Mouse (Mus musculus): Measurements from ENCODE around the gene Tubd1. TPM values are rescaled to one million over a fixed set of nuclear protein-coding genes. Genes with fewer than 3 reads are reported as not detected.
"Not testable (repeated sequence)": the region's sequence is repeated elsewhere in the genome, so short reads cannot be mapped to it uniquely, and the experiment has no call there.

Gene Tubd1
- 9.4 and 9.6 TPM in 2 replicates for polyA plus RNA-seq (2016; fragmentation: Nextera tagmentation; extraction: Ambion mirVana)

- WGBS = 0% methylated on average over 43 of the region's 43 CpGs
- Histone ChIP-seq H3K36me3 (0 out of 2 replicates have a peak, but pooled peaks cover under 1% of the 10 kb centered on the region), H3K27ac (replicated peaks) (peak within 1 kb of the TSS; percentile 76), H3K4me3 (peak within 1 kb of the TSS; percentile 87), H3K9me3 (no peaks in the 10 kb centered on the region), H3K9ac (replicated peaks) (peak within 1 kb of the TSS; percentile 92), H3K27me3 (no peaks in the 10 kb centered on the region), H3K4me2 (replicated peaks) (peak within 1 kb of the TSS; percentile 87), H3K4me1 (peaks cover 14% of the 10 kb centered on the region)
- ATAC-seq (ENCODE audit: low FRiP score, low read depth) = peak; percentile 98
Measured at GRCm38 (mm10) chr11:86544639-86545299, at the start of gene Tubd1, which contains the start of gene Rps6kb1. TSS of gene Tubd1 (plus strand) at chr11:86544991. TSS of gene Rps6kb1 (minus strand) at chr11:86544805.

GRCm38 (mm10) chr11:86497356-86497755 is 47.4 kb upstream of the Tubd1 start:
- Histone ChIP-seq H3K9ac (replicated peaks) (no peak overlapping the region), H3K36me3 (peaks cover 20% of the 10 kb centered on the region)
- 100% methylated on average over 1 of the region's 1 CpGs for WGBS

GRCm38 (mm10) chr11:86497908-86498307 is 46.9 kb upstream of the Tubd1 start:
- Histone ChIP-seq H3K9me3 (no peaks in the 10 kb centered on the region), H3K4me2 (replicated peaks) (no peak overlapping the region), H3K27me3 (no peaks in the 10 kb centered on the region), H3K4me3 (no peak overlapping the region), H3K9ac (replicated peaks) (no peak overlapping the region), H3K4me1 (no peaks in the 10 kb centered on the region), H3K36me3 (peaks cover 25% of the 10 kb centered on the region), H3K27ac (replicated peaks) (no peak overlapping the region)
- 84% methylated on average over 3 of the region's 3 CpGs for WGBS
- no peak for ATAC-seq (ENCODE audit: low FRiP score, low read depth)

More at GRCm38 (mm10) chr11:86497356-86497755, 47.4 kb upstream of the Tubd1 start:
- Histone ChIP-seq H3K4me2 (replicated peaks) (no peak overlapping the region), H3K4me1 (no peaks in the 10 kb centered on the region), H3K4me3 (no peak overlapping the region), H3K27ac (replicated peaks) (no peak overlapping the region), H3K9me3 (no peaks in the 10 kb centered on the region), H3K27me3 (no peaks in the 10 kb centered on the region)
- no peak for ATAC-seq (ENCODE audit: low FRiP score, low read depth)

- peaks cover 42% of the 10 kb centered on the region for H3K36me3 ChIP-seq
Measured at GRCm38 (mm10) chr11:86500795-86501194, 44.0 kb upstream of the Tubd1 start.

GRCm38 (mm10) chr11:86503121-86503520 is 41.7 kb upstream of the Tubd1 start:
- no peaks in the 10 kb centered on the region for H3K4me1 ChIP-seq
- H3K4me2 ChIP-seq (replicated peaks) = no peak overlapping the region
- WGBS = 92% methylated on average over 2 of the region's 2 CpGs
- no peak overlapping the region for H3K27ac ChIP-seq (replicated peaks)
- ATAC-seq (ENCODE audit: low FRiP score, low read depth) = no peak
- H3K36me3 ChIP-seq = peaks cover 53% of the 10 kb centered on the region
- H3K27me3 ChIP-seq = no peaks in the 10 kb centered on the region
- H3K9me3 ChIP-seq = no peaks in the 10 kb centered on the region
- H3K9ac ChIP-seq (replicated peaks) = no peak overlapping the region
- no peak overlapping the region for H3K4me3 ChIP-seq

More at GRCm38 (mm10) chr11:86500795-86501194, 44.0 kb upstream of the Tubd1 start:
- no peak overlapping the region for H3K9ac ChIP-seq (replicated peaks)
- H3K9me3 ChIP-seq = no peaks in the 10 kb centered on the region
- H3K4me2 ChIP-seq (replicated peaks) = no peak overlapping the region
- 74% methylated on average over 1 of the region's 1 CpGs for WGBS
- no peaks in the 10 kb centered on the region for H3K4me1 ChIP-seq
- no peaks in the 10 kb centered on the region for H3K27me3 ChIP-seq
- H3K4me3 ChIP-seq = no peak overlapping the region
- ATAC-seq (ENCODE audit: low FRiP score, low read depth) = no peak
- no peak overlapping the region for H3K27ac ChIP-seq (replicated peaks)

- no peak for ATAC-seq (ENCODE audit: low FRiP score, low read depth)
- Histone ChIP-seq H3K9ac (replicated peaks) (no peak overlapping the region), H3K4me3 (no peak overlapping the region), H3K9me3 (no peaks in the 10 kb centered on the region), H3K4me1 (no peaks in the 10 kb centered on the region), H3K27ac (replicated peaks) (no peak overlapping the region), H3K27me3 (no peaks in the 10 kb centered on the region), H3K36me3 (peaks cover 83% of the 10 kb centered on the region), H3K4me2 (replicated peaks) (no peak overlapping the region)
- 95% methylated on average over 2 of the region's 2 CpGs for WGBS
Measured at GRCm38 (mm10) chr11:86507334-86507733, 37.5 kb upstream of the Tubd1 start.

GRCm38 (mm10) chr11:86507991-86508390 is 36.8 kb upstream of the Tubd1 start:
- no peaks in the 10 kb centered on the region for H3K4me1 ChIP-seq
- no peak overlapping the region for H3K4me3 ChIP-seq
- no peak overlapping the region for H3K4me2 ChIP-seq (replicated peaks)
- H3K9me3 ChIP-seq = no peaks in the 10 kb centered on the region
- H3K9ac ChIP-seq (replicated peaks) = no peak overlapping the region
- 100% methylated on average over 2 of the region's 2 CpGs for WGBS
- peaks cover 81% of the 10 kb centered on the region for H3K36me3 ChIP-seq
- ATAC-seq (ENCODE audit: low FRiP score, low read depth) = no peak
- no peaks in the 10 kb centered on the region for H3K27me3 ChIP-seq
- H3K27ac ChIP-seq (replicated peaks) = no peak overlapping the region

GRCm38 (mm10) chr11:86516620-86517019 is 28.2 kb upstream of the Tubd1 start:
- Histone ChIP-seq H3K4me1 (no peaks in the 10 kb centered on the region), H3K27me3 (no peaks in the 10 kb centered on the region), H3K4me2 (replicated peaks) (no peak overlapping the region), H3K9ac (replicated peaks) (no peak overlapping the region), H3K36me3 (peaks cover 80% of the 10 kb centered on the region), H3K27ac (replicated peaks) (no peak overlapping the region), H3K4me3 (no peak overlapping the region), H3K9me3 (no peaks in the 10 kb centered on the region)
- 93% methylated on average over 3 of the region's 3 CpGs for WGBS
- no peak for ATAC-seq (ENCODE audit: low FRiP score, low read depth)

- H3K4me3 ChIP-seq = no peak overlapping the region
- no peaks in the 10 kb centered on the region for H3K9me3 ChIP-seq
- no peak overlapping the region for H3K9ac ChIP-seq (replicated peaks)
- ATAC-seq (ENCODE audit: low FRiP score, low read depth) = no peak
- no peak overlapping the region for H3K27ac ChIP-seq (replicated peaks)
- H3K36me3 ChIP-seq = peaks cover 79% of the 10 kb centered on the region
- H3K4me1 ChIP-seq = no peaks in the 10 kb centered on the region
- H3K4me2 ChIP-seq (replicated peaks) = no peak overlapping the region
- 88% methylated on average over 3 of the region's 3 CpGs for WGBS
- H3K27me3 ChIP-seq = no peaks in the 10 kb centered on the region
Measured at GRCm38 (mm10) chr11:86517229-86517628, 27.6 kb upstream of the Tubd1 start.

- no peak for ATAC-seq (ENCODE audit: low FRiP score, low read depth)
- WGBS = 97% methylated on average over 7 of the region's 7 CpGs
- Histone ChIP-seq H3K4me3 (no peak overlapping the region), H3K9me3 (no peaks in the 10 kb centered on the region), H3K4me2 (replicated peaks) (no peak overlapping the region), H3K36me3 (peaks cover 77% of the 10 kb centered on the region), H3K27me3 (no peaks in the 10 kb centered on the region), H3K4me1 (no peaks in the 10 kb centered on the region), H3K27ac (replicated peaks) (no peak overlapping the region), H3K9ac (replicated peaks) (no peak overlapping the region)
Measured at GRCm38 (mm10) chr11:86519751-86520150, 25.0 kb upstream of the Tubd1 start.

GRCm38 (mm10) chr11:86527528-86527927 is 17.3 kb upstream of the Tubd1 start:
- no peak for ATAC-seq (ENCODE audit: low FRiP score, low read depth)
- Histone ChIP-seq H3K4me3 (no peak overlapping the region), H3K27me3 (no peaks in the 10 kb centered on the region), H3K9me3 (no peaks in the 10 kb centered on the region), H3K4me1 (no peaks in the 10 kb centered on the region), H3K4me2 (replicated peaks) (no peak overlapping the region), H3K36me3 (peaks cover 48% of the 10 kb centered on the region), H3K27ac (replicated peaks) (no peak overlapping the region), H3K9ac (replicated peaks) (no peak overlapping the region)
- 96% methylated on average over 4 of the region's 4 CpGs for whole genome bisulfite sequencing

GRCm38 (mm10) chr11:86532834-86533233 is 12.0 kb upstream of the Tubd1 start:
- Histone ChIP-seq H3K27ac (replicated peaks) (no peak overlapping the region), H3K4me3 (no peak overlapping the region), H3K9ac (replicated peaks) (no peak overlapping the region), H3K36me3 (peaks cover 26% of the 10 kb centered on the region), H3K9me3 (no peaks in the 10 kb centered on the region), H3K4me2 (replicated peaks) (no peak overlapping the region), H3K27me3 (no peaks in the 10 kb centered on the region), H3K4me1 (no peaks in the 10 kb centered on the region)
- 72% methylated on average over 1 of the region's 1 CpGs for WGBS
- no peak for ATAC-seq (ENCODE audit: low FRiP score, low read depth)

GRCm38 (mm10) chr11:86533302-86533701 is 11.5 kb upstream of the Tubd1 start:
- H3K4me1 ChIP-seq; H3K27ac ChIP-seq (replicated peaks); H3K9me3 ChIP-seq; ATAC-seq (ENCODE audit: low FRiP score, low read depth); H3K4me2 ChIP-seq (replicated peaks); H3K4me3 ChIP-seq; H3K27me3 ChIP-seq; H3K9ac ChIP-seq (replicated peaks): not testable (repeated sequence)
- 90% methylated on average over 6 of the region's 6 CpGs for WGBS
- peaks cover 26% of the 10 kb centered on the region for H3K36me3 ChIP-seq
